Mouse (Mus musculus) stomach, postnatal 0 days (tissue): ENCODE measurements around the gene Nelfe. TPM values are rescaled to one million over a fixed set of nuclear protein-coding genes. Genes with fewer than 3 reads are reported as not detected.
A peak's percentile ranks its signal among the peaks of the same experiment; 100 is the strongest.

Experiments used
- ATAC-seq: fragments of 200-750 bp; cut with Nextera tagmentation; 2 replicates; pipeline ENCODE4 v1.8.0; 2017; ENCODE audit not compliant: low FRiP score, low TSS enrichment
- DNase-seq: peaks from one replicate; pipeline ENCODE4 v3.0.0-alpha.2; 2016; ENCODE audit warnings: low spot score
- H3K27ac ChIP-seq: fragments of 300-500 bp; sonication (generic); replicated peaks from 2 replicates; pipeline ENCODE4 v1.5.1; 2014; ENCODE audit warnings: mild to moderate bottlenecking, control low read depth
- H3K27me3 ChIP-seq: fragments of 300-500 bp; sonication (generic); 2 replicates; pipeline ENCODE4 v1.6.1; 2014; ENCODE audit warnings: low read length; ENCODE audit not compliant: control insufficient read depth, insufficient read depth
- H3K36me3 ChIP-seq: fragments of 300-500 bp; sonication (generic); 2 replicates; pipeline ENCODE4 v1.6.1; 2014; ENCODE audit warnings: low read length, mixed read lengths; ENCODE audit not compliant: control insufficient read depth, insufficient read depth
- H3K4me1 ChIP-seq: fragments of 300-500 bp; sonication (generic); replicated peaks from 2 replicates; pipeline ENCODE4 v1.6.1; 2014; ENCODE audit warnings: antibody characterized with exemption; ENCODE audit not compliant: control insufficient read depth, insufficient read depth
- H3K4me2 ChIP-seq: fragments of 300-500 bp; sonication (generic); replicated peaks from 2 replicates; pipeline ENCODE4 v1.6.1; 2014; ENCODE audit warnings: low read depth, mild to moderate bottlenecking, control low read depth, moderate library complexity
- H3K4me3 ChIP-seq: fragments of 300-500 bp; sonication (generic); 2 replicates; pipeline ENCODE4 v1.5.1; 2014; ENCODE audit warnings: low read depth, low read length, control low read depth
- H3K9ac ChIP-seq: fragments of 300-500 bp; sonication (generic); 2 replicates; pipeline ENCODE4 v1.6.1; 2014; ENCODE audit warnings: mild to moderate bottlenecking, low read length, control low read depth, mixed read lengths
- H3K9me3 ChIP-seq: fragments of 300-500 bp; sonication (generic); 2 replicates; pipeline ENCODE4 v1.6.1; 2016; ENCODE audit warnings: low read length; ENCODE audit not compliant: control insufficient read depth
- CTCF ChIP-seq: IDR thresholded peaks from 2 replicates; pipeline ENCODE4 v1.5.1; 2016; ENCODE audit warnings: antibody characterized with exemption, low read depth, mild to moderate bottlenecking, moderate library complexity
- EP300 ChIP-seq: optimal IDR thresholded peaks from 2 replicates; pipeline ENCODE3; 2016; ENCODE audit warnings: antibody characterized with exemption
- WGBS: fragments of 180-500 bp; shearing (Covaris S2); extraction: QIAGEN DNeasy Blood & Tissue Kit; methylation state at CpG from one replicate; pipeline ENCODE4 v1.1.7; 2014; 5-methylcytosine and 5-hydroxymethylcytosine counted together
- polyA plus RNA-seq: library from polyadenylated mRNA; unstranded; fragments of >200 nt; fragmentation: Nextera tagmentation; extraction: Ambion mirVana; gene quantifications from 2 replicates; pipeline ENCODE4 v1.2.1, GENCODE M21; 2015

The Nelfe gene
- polyA plus RNA-seq, 1 experiment from 2014 or later, result 50.0 TPM

GRCm38 (mm10) chr17:34853511-34853910, 3.3 kb downstream of the Nelfe start:
- DNase-seq, result no peak
- H3K4me2 ChIP-seq, result no peak overlapping the region
- no peak overlapping the region for H3K4me3 ChIP-seq
- ATAC-seq, result no peak
- 0 out of 2 replicates have a peak, but pooled peaks cover 2% of the 10 kb centered on the region for H3K4me1 ChIP-seq
- TF ChIP-seq EP300 (no peak), CTCF (no peak)
- H3K9ac ChIP-seq, result no peak overlapping the region
- H3K27me3 ChIP-seq, result no peaks in the 10 kb centered on the region
- H3K9me3 ChIP-seq, result no peaks in the 10 kb centered on the region
- H3K36me3 ChIP-seq, result peaks cover 18% of the 10 kb centered on the region; the same call in 1 of the 2 replicates
- 77% methylated on average over 8 of the region's 8 CpGs for WGBS
- no peak overlapping the region for H3K27ac ChIP-seq

GRCm38 (mm10) chr17:34854761-34855160, 4.6 kb downstream of the Nelfe start:
- Histone ChIP-seq H3K27me3 (no peaks in the 10 kb centered on the region), H3K4me2 (no peak overlapping the region), H3K4me1 (0 out of 2 replicates have a peak, but pooled peaks cover 2% of the 10 kb centered on the region), H3K9me3 (no peaks in the 10 kb centered on the region), H3K4me3 (no peak overlapping the region), H3K27ac (no peak overlapping the region), H3K9ac (no peak overlapping the region), H3K36me3 (peaks cover 18% of the 10 kb centered on the region; the same call in 1 of the 2 replicates)
- TF ChIP-seq EP300, result no peak
- TF ChIP-seq CTCF, result no peak
- ATAC-seq, result no peak
- DNase-seq, result no peak
- WGBS, result 66% methylated on average over 3 of the region's 3 CpGs

- TF ChIP-seq CTCF (peak; percentile 89), EP300 (no peak)
- H3K27me3 ChIP-seq, result no peaks in the 10 kb centered on the region
- H3K27ac ChIP-seq, result no peak overlapping the region
- H3K4me3 ChIP-seq, result no peak overlapping the region
- WGBS, result 36% methylated on average over 3 of the region's 3 CpGs
- H3K9ac ChIP-seq, result peak overlapping the region; percentile 8; the same call in 1 of the 2 replicates
- peak; percentile 36; the same call in 1 of the 2 replicates for ATAC-seq
- no peaks in the 10 kb centered on the region for H3K9me3 ChIP-seq
- DNase-seq, result peak; percentile 51
- H3K4me2 ChIP-seq, result no peak overlapping the region
- peaks cover 18% of the 10 kb centered on the region; the same call in 1 of the 2 replicates for H3K36me3 ChIP-seq
- H3K4me1 ChIP-seq, result 0 out of 2 replicates have a peak, but pooled peaks cover 2% of the 10 kb centered on the region
Observed at GRCm38 (mm10) chr17:34855825-34856224, 5.6 kb downstream of the Nelfe start.

- Histone ChIP-seq H3K4me1 (no peaks in the 10 kb centered on the region), H3K9ac (no peak overlapping the region), H3K27ac (no peak overlapping the region), H3K4me2 (no peak overlapping the region), H3K27me3 (no peaks in the 10 kb centered on the region), H3K36me3 (peaks cover 12% of the 10 kb centered on the region; the same call in 1 of the 2 replicates), H3K4me3 (no peak overlapping the region), H3K9me3 (no peaks in the 10 kb centered on the region)
- TF ChIP-seq CTCF (no peak), EP300 (no peak)
- no peak for DNase-seq
- WGBS, result 67% methylated on average over 4 of the region's 4 CpGs
- no peak for ATAC-seq
Observed at GRCm38 (mm10) chr17:34858670-34859069, 8.5 kb downstream of the Nelfe start.

- H3K36me3 ChIP-seq, result peaks cover 4% of the 10 kb centered on the region; the same call in 1 of the 2 replicates
- DNase-seq (no peak), ATAC-seq (no peak)
- 83% methylated on average over 9 of the region's 9 CpGs for WGBS
- no peaks in the 10 kb centered on the region for H3K9me3 ChIP-seq
- H3K4me3 ChIP-seq, result no peak overlapping the region
- no peak for TF ChIP-seq CTCF
- TF ChIP-seq EP300, result no peak
- no peak overlapping the region for H3K4me2 ChIP-seq
- H3K27me3 ChIP-seq, result no peaks in the 10 kb centered on the region
- H3K4me1 ChIP-seq, result no peaks in the 10 kb centered on the region
- no peak overlapping the region for H3K27ac ChIP-seq
- no peak overlapping the region for H3K9ac ChIP-seq
Observed at GRCm38 (mm10) chr17:34860514-34860913, 10.3 kb downstream of the Nelfe start.

GRCm38 (mm10) chr17:34861704-34862415, 11.7 kb downstream of the Nelfe start:
- H3K4me2 ChIP-seq, result no peak overlapping the region
- WGBS, result 47% methylated on average over 13 of the region's 13 CpGs
- ATAC-seq (peak; percentile 71), DNase-seq (peak; percentile 76)
- no peak overlapping the region for H3K9ac ChIP-seq
- TF ChIP-seq EP300, result no peak
- no peak for TF ChIP-seq CTCF
- no peaks in the 10 kb centered on the region for H3K36me3 ChIP-seq
- no peak overlapping the region for H3K27ac ChIP-seq
- H3K27me3 ChIP-seq, result no peaks in the 10 kb centered on the region
- H3K4me1 ChIP-seq, result no peaks in the 10 kb centered on the region
- no peaks in the 10 kb centered on the region for H3K9me3 ChIP-seq
- no peak overlapping the region for H3K4me3 ChIP-seq
